ENCODE assay signal across 7 mouse cellular contexts in the genomic region with DNA sequence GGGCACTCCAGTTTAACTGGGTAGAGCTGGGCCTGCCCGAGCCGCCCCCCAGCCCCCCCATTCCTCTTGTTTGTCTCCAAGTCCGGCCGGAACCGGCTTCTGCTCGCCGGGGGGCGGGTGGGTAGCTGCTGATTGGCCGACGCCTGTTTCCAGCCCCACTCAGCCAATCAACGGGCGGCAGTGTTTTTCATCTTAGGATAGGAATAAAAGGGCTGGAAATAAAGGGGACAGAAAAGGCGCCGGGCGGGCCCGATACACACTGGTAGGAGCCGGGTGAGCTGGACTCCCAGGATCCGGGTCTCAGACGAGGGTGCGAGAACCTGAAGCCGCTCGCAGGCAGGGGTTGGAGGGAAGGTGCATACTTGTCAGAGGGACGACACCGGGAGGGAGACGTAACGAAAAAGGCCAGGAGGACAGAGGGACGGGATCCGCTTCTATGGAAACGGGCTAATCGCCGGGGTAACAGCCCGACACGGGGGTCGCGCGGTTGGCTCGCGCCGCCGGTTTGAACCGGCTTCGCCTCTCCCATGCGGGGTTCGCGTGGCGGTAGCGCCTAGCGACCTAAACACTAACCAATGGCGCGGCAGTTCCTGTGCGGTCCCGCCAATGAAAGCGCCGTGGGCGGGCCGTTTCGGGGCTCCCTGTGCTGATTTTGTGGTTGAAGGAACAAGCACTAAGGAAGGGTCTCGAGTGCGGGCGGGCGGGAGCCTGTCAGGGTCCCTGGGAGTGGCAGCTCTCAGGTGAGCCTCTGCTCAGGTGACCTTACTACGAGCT. TPM values are rescaled to one million over a fixed set of nuclear protein-coding genes. Genes with fewer than 3 reads are reported as not detected.
DNase-seq lines count a peak whose midpoint lies in the region; ATAC-seq and TF ChIP-seq lines count a peak whose summit lies in the region.

Slc43a2 (plus strand) TSS at position 226 of the 774 bp plus-strand sequence.

- H3K9ac ChIP-seq in embryonic facial prominence, embryonic 12.5 days = peak within 1 kb of the TSS; percentile 80
- peak within 1 kb of the TSS; percentile 86 for H3K9ac ChIP-seq in limb, embryonic 12.5 days (replicated peaks)
- H3K9ac ChIP-seq in midbrain, embryonic 15.5 days = peak within 1 kb of the TSS; percentile 88

- H3K27me3 ChIP-seq in embryonic facial prominence, embryonic 12.5 days = no peaks in the 10 kb centered on the region
- H3K27me3 ChIP-seq in kidney, adult 2 months (replicated peaks; ENCODE audit: control insufficient read depth, insufficient read depth, low read length) = no peaks in the 10 kb centered on the region
- H3K27me3 ChIP-seq in limb, embryonic 12.5 days = no peaks in the 10 kb centered on the region
- no peaks in the 10 kb centered on the region for H3K27me3 ChIP-seq in midbrain, embryonic 15.5 days (replicated peaks)
- H3K27me3 ChIP-seq in spleen, adult 2 months (ENCODE audit: control insufficient read depth, insufficient read depth, low read length) = no peaks in the 10 kb centered on the region

- TF ChIP-seq POLR2A in kidney, adult 2 months (IDR thresholded peaks at IDR 0.05; ENCODE audit: low read depth, low read length) = peak; percentile 10
- peak; percentile 34 for TF ChIP-seq POLR2A in spleen, adult 2 months (IDR thresholded peaks at IDR 0.05; ENCODE audit: low read depth, low read length)

- ATAC-seq in embryonic facial prominence, embryonic 12.5 days (ENCODE audit: insufficient number of reproducible peaks, insufficient read depth, low FRiP score, low TSS enrichment) = peak; percentile 95
- ATAC-seq in limb, embryonic 12.5 days (ENCODE audit: insufficient number of reproducible peaks, insufficient read depth, low FRiP score, low TSS enrichment, low read depth) = peak; percentile 93
- peak; percentile 96 for ATAC-seq in midbrain, embryonic 15.5 days (replicated peaks)

- WGBS in embryonic facial prominence, embryonic 12.5 days = under 1% methylated on average over 62 of the region's 62 CpGs
- WGBS in kidney, adult 2 months = under 1% methylated on average over 62 of the region's 62 CpGs
- under 1% methylated on average over 62 of the region's 62 CpGs for WGBS in limb, embryonic 12.5 days
- under 1% methylated on average over 56 of the region's 62 CpGs for WGBS in midbrain, embryonic 15.5 days
- under 1% methylated on average over 62 of the region's 62 CpGs for WGBS in spleen, adult 2 months

- peaks cover 11% of the 10 kb centered on the region for H3K4me1 ChIP-seq in embryonic facial prominence, embryonic 12.5 days
- peaks cover 3% of the 10 kb centered on the region; the same call in 1 of the 2 replicates for H3K4me1 ChIP-seq in kidney, adult 2 months (ENCODE audit: control insufficient read depth, insufficient read depth, low read length)
- H3K4me1 ChIP-seq in limb, embryonic 12.5 days (replicated peaks) = peaks cover 12% of the 10 kb centered on the region
- peaks cover 30% of the 10 kb centered on the region for H3K4me1 ChIP-seq in midbrain, embryonic 15.5 days
- peaks cover 16% of the 10 kb centered on the region for H3K4me1 ChIP-seq in spleen, adult 2 months (ENCODE audit: control insufficient read depth, insufficient read depth, insufficient read length)

- H3K4me2 ChIP-seq in embryonic facial prominence, embryonic 12.5 days (replicated peaks) = peak within 1 kb of the TSS; percentile 99
- peak within 1 kb of the TSS; percentile 96 for H3K4me2 ChIP-seq in limb, embryonic 12.5 days
- H3K4me2 ChIP-seq in midbrain, embryonic 15.5 days = peak within 1 kb of the TSS; percentile 90

- peak within 1 kb of the TSS; percentile 67 for H3K4me3 ChIP-seq in embryonic facial prominence, embryonic 12.5 days
- H3K4me3 ChIP-seq in kidney, adult 2 months (ENCODE audit: insufficient read depth, low read depth, low read length) = peak within 1 kb of the TSS; percentile 68
- H3K4me3 ChIP-seq in limb, embryonic 12.5 days (replicated peaks) = peak within 1 kb of the TSS; percentile 70
- H3K4me3 ChIP-seq in midbrain, embryonic 15.5 days = peak within 1 kb of the TSS; percentile 80
- H3K4me3 ChIP-seq in spleen, adult 2 months (ENCODE audit: extremely low read depth, insufficient read depth, insufficient read length) = peak within 1 kb of the TSS; percentile 67

- DNase-seq in adrenal gland, postnatal 25 days = peak; percentile 94
- peak; percentile 94 to 96 for DNase-seq in heart, adult 18-20 months
- peak; percentile 98 for DNase-seq in kidney, adult 2 months
- DNase-seq in spleen, adult 2 months (ENCODE audit: low read depth in 1 of 2, low spot score in 2 of 2) = peak in 1 of 2 experiments; percentile 92

- no peak for TF ChIP-seq CTCF in kidney, adult 2 months (conservative IDR thresholded peaks at IDR 0.05; ENCODE audit: insufficient read depth, insufficient read length, low read depth, low read length)
- TF ChIP-seq CTCF in spleen, adult 2 months (IDR thresholded peaks at IDR 0.05; ENCODE audit: extremely low read depth, insufficient read depth, insufficient read length, insufficient replicate concordance) = no peak

- H3K36me3 ChIP-seq in embryonic facial prominence, embryonic 12.5 days = no peaks in the 10 kb centered on the region
- no peaks in the 10 kb centered on the region for H3K36me3 ChIP-seq in kidney, adult 2 months (ENCODE audit: control insufficient read depth, insufficient read depth, low read length)
- no peaks in the 10 kb centered on the region for H3K36me3 ChIP-seq in limb, embryonic 12.5 days
- no peaks in the 10 kb centered on the region for H3K36me3 ChIP-seq in midbrain, embryonic 15.5 days (replicated peaks)
- H3K36me3 ChIP-seq in spleen, adult 2 months (ENCODE audit: control insufficient read depth, insufficient read depth, low read length) = no peaks in the 10 kb centered on the region

- H3K9me3 ChIP-seq in embryonic facial prominence, embryonic 12.5 days = no peaks in the 10 kb centered on the region
- no peaks in the 10 kb centered on the region for H3K9me3 ChIP-seq in limb, embryonic 12.5 days
- no peaks in the 10 kb centered on the region for H3K9me3 ChIP-seq in midbrain, embryonic 15.5 days

- peak within 1 kb of the TSS; percentile 90 for H3K27ac ChIP-seq in embryonic facial prominence, embryonic 12.5 days
- H3K27ac ChIP-seq in kidney, adult 2 months (ENCODE audit: insufficient read depth, low read depth, low read length) = peak within 1 kb of the TSS; percentile 96
- H3K27ac ChIP-seq in limb, embryonic 12.5 days = peak within 1 kb of the TSS; percentile 91
- peak within 1 kb of the TSS; percentile 98 for H3K27ac ChIP-seq in midbrain, embryonic 15.5 days
- peak within 1 kb of the TSS; percentile 90 for H3K27ac ChIP-seq in spleen, adult 2 months (ENCODE audit: insufficient read depth, low read length)

RNA-seq across cellular contexts. Expression of gene Slc43a2, which starts in this region (rescaled TPM):
- 23.0 and 24.0 TPM in 2 replicates for total RNA-seq in adrenal gland, postnatal 25 days (2021)
- 6.3 and 7.4 TPM in 2 replicates for polyA plus RNA-seq in embryonic facial prominence, embryonic 12.5 days (2016; fragmentation: Nextera tagmentation; extraction: Ambion mirVana)
- total RNA-seq in heart, adult 18-20 months (2021) = 10 to 100 TPM; 16.2 to 17.3 TPM
- polyA plus RNA-seq in kidney, adult 2 months (2012; rRNA removed) = 148 and 174 TPM in 2 replicates
- polyA plus RNA-seq in limb, embryonic 12.5 days (2016; fragmentation: Nextera tagmentation; extraction: Ambion mirVana) = 3.7 and 4.2 TPM in 2 replicates
- polyA plus RNA-seq in midbrain, embryonic 15.5 days (2015; fragmentation: Nextera tagmentation; extraction: Ambion mirVana) = 17.7 and 20.2 TPM in 2 replicates
- polyA plus RNA-seq in spleen, adult 2 months (2012; rRNA removed) = 57.3 and 62.8 TPM in 2 replicates
